Mouse (Mus musculus) testis, adult 2 months (tissue): ENCODE data around the gene D030056L22Rik.

Experiments used
- CTCF ChIP-seq: fragments of 200-500 bp; IDR thresholded peaks from 2 replicates; pipeline ENCODE4 v1.5.1; 2012; ENCODE audit warnings: low read depth, mild to moderate bottlenecking, inconsistent platforms, low read length, moderate library complexity; ENCODE audit not compliant: control insufficient read depth, insufficient read depth, insufficient replicate concordance
- POLR2A ChIP-seq: fragments of 200-500 bp; IDR thresholded peaks from 2 replicates; pipeline ENCODE4 v1.6.1; 2012; ENCODE audit warnings: low read depth, mild to moderate bottlenecking, inconsistent platforms, low read length, moderate library complexity; ENCODE audit not compliant: control insufficient read depth

- TF ChIP-seq CTCF, result no peak
- no peak for TF ChIP-seq POLR2A
These were observed 7.3 kb downstream of the D030056L22Rik start for GRCm38 (mm10) chr19:18720337-18720736.
